Mouse (Mus musculus): ENCODE measurements around the gene Atad5. TPM values are rescaled to one million over a fixed set of nuclear protein-coding genes. Genes with fewer than 3 reads are reported as not detected.
A peak's percentile ranks its signal among the peaks of the same experiment; 100 is the strongest.

The Atad5 gene
- polyA plus RNA-seq, 1 experiment from 2014 or later, result 5.3 TPM

DNA sequence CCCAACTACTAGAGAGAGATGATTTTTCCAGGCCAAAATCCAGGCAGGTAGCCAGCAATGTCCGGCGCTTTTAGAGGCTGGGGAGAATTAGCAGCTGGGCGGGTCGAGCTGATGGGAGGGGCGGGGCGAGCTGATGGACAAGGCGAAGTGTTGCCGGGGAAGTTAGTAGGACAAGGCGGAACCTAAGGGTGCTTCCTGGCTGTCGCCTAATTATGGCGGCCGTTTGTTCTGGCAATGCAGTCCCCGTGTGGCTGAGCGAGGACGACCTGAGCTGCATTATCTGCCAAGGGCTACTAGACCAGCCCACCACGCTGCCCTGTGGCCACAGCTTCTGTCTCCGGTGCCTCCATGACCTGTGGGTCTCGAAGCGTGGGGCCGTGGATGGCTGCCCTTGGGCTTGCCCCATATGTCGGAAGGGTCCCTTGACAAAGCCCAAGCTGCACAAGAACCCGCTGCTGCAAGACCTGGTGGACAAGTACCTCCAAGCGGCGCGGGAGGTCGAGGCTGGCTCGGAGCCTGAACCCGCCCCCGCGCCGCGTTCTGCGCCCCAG is 94.6 kb downstream of the Atad5 start, which contains the start of gene Rnf135:
Gene Rnf135, plus strand, starts transcription at position 147 of the 551 bp plus-strand sequence.
- ATAC-seq (ENCODE audit: insufficient number of reproducible peaks, insufficient read depth, low FRiP score, low read depth), result peak; percentile 97
- H3K4me2 ChIP-seq (ENCODE audit: low read length), result peak within 1 kb of the TSS; percentile 66

DNA sequence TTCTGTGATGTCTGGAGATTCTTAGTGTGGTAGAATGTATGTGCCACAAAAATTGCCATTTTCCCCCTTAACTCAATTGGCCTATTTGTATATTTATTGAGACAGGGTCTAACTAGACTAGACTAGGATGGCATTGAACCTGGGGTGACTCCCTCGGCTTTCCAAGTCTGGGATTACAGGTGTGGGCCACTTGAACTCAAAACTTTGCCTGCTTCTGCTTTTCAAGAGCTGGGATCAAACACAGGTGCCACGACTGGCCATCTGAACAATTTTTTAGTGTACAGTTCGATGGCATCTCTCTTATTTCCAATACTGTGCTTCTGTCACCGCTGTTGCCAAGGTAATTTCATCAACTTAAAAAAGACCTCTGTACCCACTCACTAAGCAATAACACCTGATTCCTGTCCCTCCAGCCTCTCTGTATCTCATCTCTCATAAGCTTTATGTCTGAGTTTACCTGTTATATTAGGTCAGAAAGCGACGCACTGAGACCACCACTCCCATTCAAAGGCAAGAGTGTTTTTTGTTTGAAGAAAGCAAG is 95.4 kb downstream of the Atad5 start:
- Histone ChIP-seq H3K27ac (replicated peaks in 1 of 2; ENCODE audit: control insufficient read depth in 1 of 2, insufficient read depth in 1 of 2, low read depth in 2 of 2, low read length in 2 of 2) (no peak overlapping the region; a peak in 1 of 4 replicates), H3K9me3 (ENCODE audit: control insufficient read depth, low read length) (no peaks in the 10 kb centered on the region), H3K4me1 (ENCODE audit: control insufficient read depth in 2 of 2, insufficient read depth in 2 of 2, low read length in 2 of 2) (peaks cover 0 to 8% of the 10 kb centered on the region in 2 experiments; a peak in 1 of 4 replicates), H3K36me3 (ENCODE audit: control insufficient read depth, insufficient read depth, low read length) (peaks cover 7% of the 10 kb centered on the region), H3K4me2 (ENCODE audit: low read length) (peak overlapping the region; percentile 66), H3K9ac (ENCODE audit: low read length) (peak overlapping the region; percentile 93), H3K27me3 (ENCODE audit: control insufficient read depth, insufficient read depth, low read length) (no peaks in the 10 kb centered on the region), H3K4me3 (ENCODE audit: control insufficient read depth in 1 of 2, insufficient read depth in 1 of 2, low read depth in 1 of 2, low read length in 2 of 2) (peak overlapping the region; percentile 83 to 85)
- no peak for ATAC-seq (ENCODE audit: insufficient number of reproducible peaks, insufficient read depth, low FRiP score, low read depth)
- WGBS, result 87% methylated on average over 6 of the region's 6 CpGs

More for the DNA sequence above, 94.6 kb downstream of the Atad5 start, which contains the start of gene Rnf135:
- 1% methylated on average over 33 of the region's 33 CpGs for WGBS
- no peaks in the 10 kb centered on the region for H3K9me3 ChIP-seq (ENCODE audit: control insufficient read depth, low read length)
- peaks cover 0 to 8% of the 10 kb centered on the region in 2 experiments; a peak in 1 of 4 replicates for H3K4me1 ChIP-seq (ENCODE audit: control insufficient read depth in 2 of 2, insufficient read depth in 2 of 2, low read length in 2 of 2)
- H3K27me3 ChIP-seq (ENCODE audit: control insufficient read depth, insufficient read depth, low read length), result no peaks in the 10 kb centered on the region
- H3K9ac ChIP-seq (ENCODE audit: low read length), result peak within 1 kb of the TSS; percentile 93
- peak within 1 kb of the TSS; percentile 87 to 95 for H3K27ac ChIP-seq (replicated peaks in 1 of 2; ENCODE audit: control insufficient read depth in 1 of 2, insufficient read depth in 1 of 2, low read depth in 2 of 2, low read length in 2 of 2)
- peak within 1 kb of the TSS; percentile 83 to 85 for H3K4me3 ChIP-seq (ENCODE audit: control insufficient read depth in 1 of 2, insufficient read depth in 1 of 2, low read depth in 1 of 2, low read length in 2 of 2)
- H3K36me3 ChIP-seq (ENCODE audit: control insufficient read depth, insufficient read depth, low read length), result no peaks in the 10 kb centered on the region

Other genes with a start within 250 kb of the Atad5 start
- gene Utp6, start 127.0 kb upstream of the Atad5 start, polyA plus RNA-seq (2014; fragmentation: Nextera tagmentation; extraction: Ambion mirVana), result 32.7 and 33.2 TPM in 2 replicates
- gene Suz12, start 96.3 kb upstream of the Atad5 start, polyA plus RNA-seq (2014; fragmentation: Nextera tagmentation; extraction: Ambion mirVana), result 20.8 TPM in 2 replicates
- 32.5 and 33.3 TPM in 2 replicates for gene Crlf3, start 8.4 kb upstream of the Atad5 start, polyA plus RNA-seq (2014; fragmentation: Nextera tagmentation; extraction: Ambion mirVana)
- 28.3 and 29.4 TPM in 2 replicates for gene Tefm, start 52.8 kb downstream of the Atad5 start, polyA plus RNA-seq (2014; fragmentation: Nextera tagmentation; extraction: Ambion mirVana)
- 1.6 and 2.1 TPM in 2 replicates for gene Adap2, start 64.7 kb downstream of the Atad5 start, polyA plus RNA-seq (2014; fragmentation: Nextera tagmentation; extraction: Ambion mirVana)
- 10.6 and 10.8 TPM in 2 replicates for gene Rnf135, start 94.5 kb downstream of the Atad5 start, polyA plus RNA-seq (2014; fragmentation: Nextera tagmentation; extraction: Ambion mirVana)
- 71.3 and 75.2 TPM in 2 replicates for gene Rhot1, start 119.6 kb downstream of the Atad5 start, polyA plus RNA-seq (2014; fragmentation: Nextera tagmentation; extraction: Ambion mirVana)
- gene Rhbdl3, start 211.5 kb downstream of the Atad5 start, polyA plus RNA-seq (2014; fragmentation: Nextera tagmentation; extraction: Ambion mirVana), result 1.0 and 1.7 TPM in 2 replicates